Mouse (Mus musculus) layer of hippocampus, adult 8-10 months (tissue): Measurements from ENCODE around the gene Aarsd1. TPM values are rescaled to one million over a fixed set of nuclear protein-coding genes. Genes with fewer than 3 reads are reported as not detected.
"Not testable (repeated sequence)": the region's sequence is repeated elsewhere in the genome, so short reads cannot be mapped to it uniquely, and the experiment has no call there.

Experiments
- DNase-seq, 2 experiments: peaks; one replicate each; pipeline ENCODE4 v3.0.0; 2022; ENCODE audit warnings: low spot score in 2 of 2
- total RNA-seq, 4 experiments: library from RNA; stranded (reverse); gene quantifications; 2 replicates each; pipeline ENCODE4 v1.2.4; 2022

Gene Aarsd1
- total RNA-seq: 10 to 100 TPM; 47.6 to 54.3 (median 48.9) TPM

DNA sequence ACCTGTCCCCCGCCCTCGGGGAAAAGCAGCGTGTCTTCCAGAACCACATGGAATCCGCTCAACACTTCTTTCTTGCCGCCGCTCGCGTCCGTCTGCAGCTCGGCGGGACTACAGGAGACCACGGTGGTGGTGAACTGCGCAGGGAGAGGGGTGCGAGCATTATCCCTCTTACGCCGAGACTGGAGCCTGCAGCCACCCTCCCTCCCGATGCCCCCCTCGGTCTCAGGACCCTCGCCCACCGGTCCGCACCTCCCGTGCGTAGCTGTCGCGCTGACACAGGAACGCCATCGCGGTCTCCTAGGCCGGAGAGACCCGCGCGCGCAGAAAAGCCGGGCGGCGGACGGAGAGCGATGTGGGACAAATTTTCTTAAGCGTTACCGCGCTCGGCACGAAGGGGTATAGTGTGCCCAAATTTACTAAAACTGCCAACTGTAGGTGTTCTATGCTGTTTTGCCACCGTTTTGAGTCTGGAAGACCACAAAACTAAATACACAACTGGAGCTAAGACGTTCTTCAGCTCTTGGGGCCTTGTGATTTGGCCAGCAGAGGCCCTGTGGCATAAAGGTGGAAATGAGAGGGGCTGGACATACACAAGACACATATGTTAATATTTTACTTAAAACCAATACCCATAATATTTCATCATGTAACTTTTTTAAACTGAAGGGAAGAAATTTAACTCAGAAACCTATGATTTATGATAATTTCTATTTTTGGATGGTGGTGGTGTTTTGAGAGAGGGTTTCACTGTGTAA lies at the start of gene Aarsd1:
Gene Aarsd1, minus strand, starts transcription at position 515 of the 755 bp plus-strand sequence.
- DNase-seq: peak; percentile 74 to 88

DNA sequence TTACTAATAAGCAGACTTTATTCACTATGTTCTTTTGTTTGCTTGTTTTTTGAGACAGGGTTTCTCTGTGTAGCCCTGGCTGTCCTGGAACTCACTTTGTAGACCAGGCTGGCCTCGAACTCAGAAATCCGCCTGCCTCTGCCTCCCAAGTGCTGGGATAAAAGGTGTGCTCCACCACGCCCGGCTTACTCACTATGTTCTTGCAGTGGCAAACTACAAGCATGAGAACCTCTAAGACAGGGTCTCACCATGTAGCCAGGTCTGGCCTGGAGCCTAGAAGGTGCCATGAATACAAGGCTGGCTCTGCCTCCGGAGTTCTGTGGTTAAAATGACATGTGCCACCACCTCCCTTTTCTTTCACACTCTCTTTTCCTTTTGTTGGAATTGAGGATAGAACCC lies 49.1 kb upstream of the Aarsd1 start:
- not testable (repeated sequence) for DNase-seq

DNA sequence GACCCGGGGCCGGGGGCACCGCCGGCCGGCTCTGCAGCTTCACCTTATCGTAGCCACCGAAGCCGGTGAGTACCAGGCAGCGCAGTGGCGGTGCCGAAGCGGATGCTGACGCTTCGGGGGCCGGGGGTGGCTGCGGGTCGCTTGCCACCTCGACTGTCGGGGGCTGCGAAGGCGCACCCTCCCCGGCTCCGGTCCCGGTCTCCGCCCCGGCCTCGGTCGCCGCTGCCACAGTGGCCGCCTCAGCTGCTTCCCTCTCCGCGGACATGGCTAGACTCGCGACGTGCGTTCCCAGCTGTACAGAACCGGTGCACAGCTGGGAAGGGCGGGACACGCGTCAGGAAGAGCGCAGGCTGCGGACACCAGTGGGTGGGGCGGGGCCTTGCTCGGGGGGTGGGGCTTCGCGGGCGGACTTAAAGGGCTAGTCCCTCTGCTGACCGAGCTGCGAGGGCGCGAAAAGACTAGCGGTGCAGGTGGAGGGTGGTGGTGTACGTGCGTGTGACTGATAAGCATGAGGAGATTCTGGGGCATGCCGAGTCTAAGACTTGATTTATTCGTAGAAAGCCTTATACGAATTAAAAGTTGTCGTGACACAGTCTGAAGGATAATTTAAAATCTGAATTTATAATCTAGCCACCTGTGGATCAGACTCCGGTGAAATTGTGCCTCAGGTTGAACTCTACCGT lies 48.6 kb upstream of the Aarsd1 start, which contains the start of gene Vat1:
Gene Vat1, minus strand, starts transcription at position 362 of the 683 bp plus-strand sequence.
- no peak for DNase-seq

DNA sequence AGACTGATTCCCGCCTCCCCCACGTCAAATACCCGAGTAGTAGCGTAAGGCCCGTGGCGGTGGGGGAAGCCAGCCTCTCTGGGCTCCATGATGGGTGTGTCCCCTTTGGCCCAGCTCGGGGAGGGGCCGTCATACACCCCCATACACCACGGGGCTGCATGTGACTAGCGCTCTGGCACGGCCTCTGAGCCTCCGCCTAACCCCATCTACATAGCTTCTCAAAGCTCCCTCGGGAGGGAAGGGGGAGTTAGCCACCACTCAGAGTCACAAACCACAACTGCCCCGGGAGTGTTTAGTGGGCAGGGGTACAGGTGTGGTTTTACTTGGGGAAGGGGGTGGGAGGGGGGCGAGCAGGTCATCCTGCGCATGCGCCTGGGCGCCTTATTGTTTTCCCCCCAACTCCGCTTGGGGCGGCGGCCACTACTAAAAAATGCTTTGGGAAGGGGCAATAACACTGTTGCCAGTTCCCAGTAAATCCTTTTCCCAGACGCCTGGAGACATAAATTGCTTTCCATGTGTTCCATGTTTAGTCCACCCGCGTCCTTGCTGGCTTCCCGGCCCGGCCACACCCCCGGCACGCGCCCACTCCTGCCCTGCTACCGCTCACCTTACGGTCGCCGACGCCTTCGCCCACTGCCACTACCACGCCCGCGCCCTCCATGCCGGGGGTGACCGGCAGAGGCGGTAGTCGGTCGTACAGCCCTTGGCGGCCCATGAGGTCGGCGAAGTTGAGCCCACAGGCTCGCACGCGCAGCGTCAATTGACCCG lies 47.9 kb upstream of the Aarsd1 start:
- DNase-seq: no peak

DNA sequence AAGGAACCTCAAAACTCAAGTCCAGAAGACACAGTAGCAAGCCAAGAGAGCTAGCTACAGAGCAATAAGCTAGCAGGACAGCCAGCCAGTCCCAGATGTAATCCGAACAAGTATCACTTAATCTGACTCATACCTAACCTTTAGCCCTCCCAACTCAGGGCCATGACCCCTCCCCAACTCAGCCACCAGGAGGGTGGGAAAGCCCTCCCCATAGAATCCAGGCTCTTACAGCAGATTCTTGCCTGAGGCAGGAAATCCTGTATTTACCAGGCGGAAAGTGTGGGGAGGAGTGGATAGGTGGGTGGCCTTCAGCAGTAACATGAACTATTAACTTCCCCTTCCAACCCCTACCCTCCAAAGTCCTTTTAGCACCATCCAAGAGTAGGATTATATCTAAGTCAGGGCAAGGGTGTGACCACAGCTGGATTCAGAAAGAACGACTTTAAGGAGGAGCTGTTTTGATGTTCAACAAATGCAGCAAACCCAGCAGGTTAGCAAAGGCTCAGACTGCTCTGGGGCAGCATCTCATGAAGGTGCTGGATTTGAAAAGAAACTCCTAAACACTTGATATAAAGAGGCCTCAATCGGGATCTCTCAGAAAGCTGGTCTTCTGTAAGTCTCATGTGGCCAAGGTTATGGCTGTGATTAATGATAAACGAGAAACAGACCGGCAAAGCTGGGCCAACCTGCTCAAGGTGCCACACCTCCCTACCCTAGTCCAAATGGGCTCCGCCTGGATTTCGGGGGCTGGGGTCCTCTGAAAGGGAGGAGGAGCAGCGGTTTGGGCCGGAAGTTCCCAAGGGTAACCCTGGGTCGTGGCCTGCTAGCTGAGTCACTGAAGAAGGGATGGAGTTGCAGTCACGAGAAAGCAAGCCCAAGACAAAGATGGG lies 47.0 kb upstream of the Aarsd1 start, which contains the start of gene Rnd2:
Gene Rnd2, plus strand, starts transcription at position 789 of the 890 bp plus-strand sequence.
- DNase-seq: no peak

DNA sequence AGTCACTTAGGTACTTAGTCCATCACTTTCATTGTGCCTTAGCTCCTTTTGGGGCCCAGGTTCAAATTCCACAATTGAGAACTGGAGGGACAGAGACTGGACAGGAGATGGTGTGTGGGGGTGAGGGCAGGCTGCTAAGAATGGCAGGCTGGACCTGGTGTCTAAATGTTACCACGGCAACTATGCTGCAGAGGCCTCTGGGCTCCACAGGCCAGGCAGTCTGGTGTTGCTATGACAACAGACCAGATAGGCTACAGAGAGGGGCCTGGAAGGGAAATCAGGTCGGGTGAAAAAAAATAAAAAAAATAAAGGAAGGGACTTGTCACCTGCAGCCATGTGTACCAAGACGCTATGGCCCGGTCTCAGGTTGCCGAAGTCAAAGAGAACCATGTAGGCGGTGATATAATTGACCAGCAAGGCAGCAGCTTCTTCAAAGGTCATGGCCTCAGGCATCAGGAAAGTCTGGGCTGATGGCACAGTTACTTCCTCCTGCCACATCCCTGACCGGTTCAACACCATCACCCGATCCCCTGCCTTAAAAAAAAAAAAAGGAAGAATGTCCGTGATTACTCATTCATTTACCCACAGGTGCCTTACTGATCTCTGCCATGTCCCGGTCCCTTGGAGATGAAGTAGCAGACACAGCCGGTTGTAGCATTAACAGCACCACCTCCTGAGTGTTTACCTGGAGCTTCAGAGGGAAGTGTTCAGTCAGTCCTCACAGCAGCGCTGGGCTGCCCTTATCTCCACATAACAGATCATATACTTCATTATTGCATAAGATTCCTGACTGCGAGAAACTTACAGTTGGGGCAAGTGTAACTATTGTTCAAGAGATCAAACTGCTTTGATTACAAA lies 45.4 kb upstream of the Aarsd1 start:
- DNase-seq: no peak

DNA sequence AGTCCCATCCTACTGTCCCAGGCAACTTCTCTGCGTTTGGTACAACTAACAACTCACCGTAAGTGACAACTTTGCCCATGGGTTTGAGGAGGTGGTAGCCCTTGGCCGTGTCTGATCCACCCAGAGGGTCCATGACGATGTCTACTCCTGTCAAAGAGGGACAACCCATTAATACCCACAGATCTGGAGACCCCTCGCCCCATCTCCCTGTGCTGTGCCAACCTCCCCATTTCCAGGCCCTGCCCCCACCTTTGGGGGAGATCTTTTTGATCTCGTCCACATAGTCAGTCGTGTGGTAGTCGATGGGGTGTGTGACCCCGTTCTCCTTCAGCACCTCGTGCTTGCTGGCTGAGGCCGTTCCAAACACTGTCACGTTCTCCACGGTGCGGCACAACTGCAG lies 44.7 kb upstream of the Aarsd1 start:
- DNase-seq: no peak

DNA sequence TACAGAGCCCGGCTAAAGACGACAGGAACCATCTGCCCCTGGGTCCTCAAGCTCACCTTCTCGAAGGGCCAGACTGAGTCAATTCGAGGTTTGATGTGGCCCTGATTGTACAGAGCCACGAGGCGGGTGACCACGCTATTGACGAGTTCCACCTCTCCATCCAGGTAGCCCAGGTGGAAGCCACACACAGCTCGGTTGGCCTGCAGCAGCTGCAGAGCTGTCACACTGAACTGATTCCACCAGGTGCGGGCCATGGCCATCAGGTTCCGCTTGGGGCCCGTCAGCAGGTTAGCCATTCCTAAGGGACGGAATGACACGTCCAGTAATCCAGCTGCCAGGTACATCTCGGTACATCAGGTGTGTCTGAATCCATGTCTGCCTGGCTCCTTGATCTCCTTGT lies 42.9 kb upstream of the Aarsd1 start:
- DNase-seq: no peak

DNA sequence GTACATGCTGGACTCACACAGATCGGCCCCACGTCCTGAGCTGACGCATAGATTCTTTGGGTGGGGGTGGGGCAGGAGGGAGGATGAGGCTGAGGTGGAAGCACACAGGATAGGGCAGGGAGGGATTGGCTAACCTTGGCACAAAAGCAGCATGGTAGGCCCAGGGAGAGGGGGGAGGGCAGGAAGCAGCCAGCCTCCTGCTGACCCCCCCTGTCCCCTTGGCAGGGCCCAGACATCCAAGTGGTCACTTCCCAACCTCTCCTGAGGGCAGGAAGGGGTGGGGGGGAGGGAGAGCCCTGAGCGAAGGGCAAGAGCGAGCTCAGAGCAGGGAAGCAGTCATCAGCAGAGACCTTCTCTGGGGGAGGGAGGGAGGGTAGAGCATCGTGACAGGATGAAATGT lies 42.3 kb upstream of the Aarsd1 start:
- DNase-seq: no peak

DNA sequence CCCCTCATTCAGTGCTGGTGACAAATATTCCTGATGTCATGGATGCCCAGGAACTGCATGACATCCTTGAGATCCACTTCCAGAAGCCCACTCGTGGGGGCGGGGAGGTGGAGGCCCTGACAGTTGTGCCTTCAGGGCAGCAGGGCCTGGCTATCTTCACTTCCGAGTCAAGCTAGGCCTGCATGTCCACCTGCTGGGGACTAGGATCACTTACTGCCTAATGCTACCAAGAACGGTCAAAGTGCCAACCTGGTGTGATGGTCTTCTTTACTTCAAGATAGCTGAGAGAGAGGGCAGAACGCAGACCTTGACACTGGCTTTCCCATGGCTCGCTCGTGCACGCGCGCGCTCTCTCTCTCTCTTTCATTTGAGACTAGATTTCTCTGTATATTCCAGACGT lies 40.8 kb upstream of the Aarsd1 start:
- no peak for DNase-seq

DNA sequence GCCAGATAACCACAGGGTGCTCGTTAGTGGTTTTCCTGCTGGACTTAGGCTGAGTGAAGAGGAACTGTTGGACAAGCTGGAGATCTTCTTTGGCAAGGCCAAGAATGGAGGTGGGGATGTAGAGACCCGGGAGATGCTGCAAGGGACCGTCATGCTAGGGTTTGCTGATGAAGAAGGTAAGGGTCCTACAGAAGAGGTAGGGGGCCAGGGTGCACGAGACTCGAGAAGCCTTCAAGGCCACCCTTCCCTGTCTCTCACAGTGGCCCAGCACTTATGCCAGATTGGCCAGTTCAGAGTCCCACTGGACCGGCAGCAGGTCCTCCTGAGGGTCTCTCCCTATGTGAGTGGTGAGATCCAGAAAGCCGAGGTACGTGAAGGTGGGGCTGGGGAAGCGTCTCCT lies 40.2 kb upstream of the Aarsd1 start:
- no peak for DNase-seq

DNA sequence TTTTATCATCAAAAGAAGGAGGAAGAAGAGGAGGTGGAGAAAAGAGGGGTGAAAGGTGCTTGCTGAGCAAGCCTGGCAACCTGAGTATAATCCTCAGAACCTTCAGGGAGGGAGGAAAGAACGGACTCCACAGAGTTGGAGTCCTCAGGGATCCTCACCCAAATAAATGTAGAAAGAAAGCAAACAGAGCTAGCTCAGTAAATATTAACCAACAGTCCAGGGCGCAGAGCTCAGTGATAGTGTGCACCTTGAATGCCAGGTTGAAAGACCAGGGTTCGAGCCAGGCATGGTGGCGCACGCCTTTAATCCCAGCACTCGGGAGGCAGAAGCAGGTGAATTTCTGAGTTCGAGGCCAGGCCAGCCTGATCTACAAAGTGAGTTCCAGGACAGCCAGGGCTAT lies 38.2 kb upstream of the Aarsd1 start:
- no peak for DNase-seq

DNA sequence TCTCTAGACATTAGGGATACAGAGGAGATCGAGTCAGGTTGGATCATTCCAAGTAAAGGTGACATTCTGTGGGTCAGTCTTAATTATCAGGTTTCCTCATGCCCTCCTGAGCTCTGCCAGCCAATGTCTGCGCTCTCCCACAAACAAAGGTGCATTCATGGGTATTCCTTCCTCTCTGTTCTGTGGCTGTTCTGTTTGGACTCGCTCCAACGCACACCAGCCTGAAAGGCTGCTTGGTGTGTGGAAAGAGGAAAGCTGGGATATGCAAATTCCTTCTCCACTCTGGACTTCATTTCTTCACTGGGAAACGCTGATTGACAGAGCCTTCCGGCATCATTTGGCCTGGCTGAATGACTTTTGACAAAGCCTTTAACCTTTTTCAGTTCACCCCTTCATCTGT lies 37.3 kb upstream of the Aarsd1 start:
- no peak for DNase-seq

DNA sequence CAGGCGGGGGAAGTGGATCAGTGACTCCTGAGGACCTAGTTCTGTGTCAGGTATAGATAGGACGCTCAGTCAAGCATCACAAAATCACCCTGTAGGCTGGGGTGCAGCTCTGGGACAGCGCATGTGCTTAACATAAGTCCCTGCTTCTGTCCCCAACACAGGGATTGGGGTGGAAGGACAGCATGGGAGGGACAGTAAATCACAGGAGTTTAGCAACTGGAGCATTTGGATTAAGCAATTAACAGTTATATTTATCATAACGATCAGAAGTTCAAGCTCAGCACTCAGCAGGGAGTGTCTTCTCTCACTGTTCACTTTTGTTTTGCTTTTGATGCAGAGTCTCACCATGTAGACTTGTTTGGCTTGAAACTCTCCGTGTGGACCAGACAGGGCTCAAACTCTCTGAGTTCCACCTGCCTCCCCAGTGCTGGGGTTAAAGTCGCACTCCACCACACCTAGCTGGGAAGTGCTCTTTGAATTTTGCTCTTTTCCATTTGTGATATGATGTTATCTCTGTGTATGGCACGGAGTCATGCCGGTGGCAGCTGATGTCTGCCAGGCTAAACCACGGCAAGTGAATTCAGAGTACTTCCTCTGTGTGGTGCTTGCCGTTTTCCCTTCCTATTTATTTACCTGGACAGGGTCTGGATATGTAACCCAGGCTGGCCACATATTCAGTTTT lies 34.8 kb upstream of the Aarsd1 start:
- no peak for DNase-seq

DNA sequence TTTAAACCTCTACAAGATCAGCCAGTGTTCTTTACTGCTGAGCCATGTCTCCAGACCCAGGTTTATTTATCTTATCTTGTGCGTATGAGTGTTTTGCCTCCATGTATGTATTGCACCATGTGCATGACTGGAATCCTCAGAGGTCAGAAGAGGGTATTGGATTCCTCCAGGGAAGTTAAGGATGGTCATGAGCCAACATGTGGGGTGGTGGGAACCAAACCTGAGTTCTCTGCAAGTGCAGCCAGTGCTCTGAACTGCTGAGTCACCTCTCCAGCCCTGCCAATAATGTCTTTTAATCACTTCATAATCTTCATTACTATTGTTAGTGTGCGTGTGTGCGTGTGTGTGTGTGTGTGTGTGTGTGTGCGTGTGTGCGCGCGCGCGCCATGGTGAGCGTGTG lies 34.1 kb upstream of the Aarsd1 start:
- no peak for DNase-seq

DNA sequence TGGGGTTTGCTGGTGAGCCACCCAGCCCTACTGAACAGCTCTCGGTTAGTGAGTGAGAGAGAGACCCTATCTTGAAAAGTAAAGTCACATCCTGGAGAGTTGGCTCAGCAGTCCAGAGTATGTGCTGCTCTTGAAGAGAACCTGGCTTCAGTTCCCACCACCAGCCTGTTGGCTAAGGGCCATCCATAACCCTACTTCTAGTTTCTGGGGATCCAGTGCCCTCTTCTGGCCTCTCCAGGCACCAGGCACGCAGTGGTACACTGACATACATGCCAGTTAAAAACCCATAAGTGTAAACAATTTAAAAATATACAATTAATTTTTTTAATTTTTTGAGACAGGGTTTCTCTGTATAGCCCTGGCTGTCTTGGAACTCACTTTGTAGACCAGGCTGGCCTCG lies 33.0 kb upstream of the Aarsd1 start:
- DNase-seq: no peak

DNA sequence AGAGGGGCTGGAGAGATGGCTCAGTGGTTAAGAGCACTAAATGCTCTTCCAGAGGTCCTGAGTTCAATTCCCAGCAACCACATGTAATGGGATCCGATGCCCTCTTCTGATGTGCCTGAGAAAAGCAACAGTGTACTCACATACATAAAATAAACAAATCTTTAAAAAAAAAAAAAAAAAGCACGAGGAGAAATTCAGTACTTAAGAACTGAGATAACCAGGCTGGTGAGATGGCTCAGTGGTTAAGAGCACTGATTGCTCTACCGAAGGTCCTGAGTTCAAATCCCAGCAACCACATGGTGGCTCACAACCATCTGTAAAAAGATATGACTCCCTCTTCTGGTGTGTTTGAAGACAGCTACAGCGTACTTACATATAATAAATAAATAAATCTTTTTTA lies 32.2 kb upstream of the Aarsd1 start:
- DNase-seq: not testable (repeated sequence)

DNA sequence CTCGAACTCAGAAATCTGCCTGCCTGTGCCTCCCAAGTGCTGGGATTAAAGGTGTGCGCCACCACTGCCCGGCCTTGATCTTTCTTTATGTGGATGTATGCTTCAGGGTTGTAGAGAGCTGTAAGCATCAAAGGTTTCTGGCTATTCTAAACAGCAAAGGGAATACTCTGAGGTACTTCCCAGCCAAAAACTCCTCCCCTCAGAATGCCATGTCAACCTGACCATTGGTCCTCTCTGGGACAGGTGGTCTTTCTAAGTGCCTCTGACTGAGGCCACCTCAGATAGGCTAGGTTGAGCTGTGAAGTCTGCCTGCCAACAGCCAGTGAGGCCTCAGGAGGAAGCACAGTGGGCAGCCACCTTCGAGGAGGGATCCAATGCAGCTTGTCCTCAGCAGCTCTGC lies 31.5 kb upstream of the Aarsd1 start:
- DNase-seq: no peak

DNA sequence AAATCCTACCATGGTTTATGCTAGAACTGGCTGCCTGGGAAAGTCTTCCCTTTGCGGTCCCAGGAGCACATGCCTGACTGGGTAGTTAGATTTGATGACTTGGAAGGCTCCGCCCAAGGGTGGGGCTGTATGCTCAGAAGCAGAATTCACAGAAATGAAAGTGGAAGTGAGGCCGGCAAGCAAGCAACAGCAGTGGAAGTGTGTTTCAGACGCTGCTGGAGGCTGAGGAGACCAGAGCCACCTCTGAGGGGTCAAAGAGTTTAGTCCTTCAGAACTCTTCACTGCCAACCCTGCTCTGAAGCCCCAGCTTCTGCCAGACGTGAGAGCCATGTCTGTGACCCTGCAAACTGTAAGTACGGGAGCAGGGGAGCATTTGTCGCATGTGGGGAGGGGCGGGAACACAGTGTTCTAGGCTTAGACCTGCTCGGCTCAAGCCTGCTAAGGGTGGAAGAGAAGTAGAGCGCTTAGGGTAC lies 30.9 kb upstream of the Aarsd1 start, which contains the start of gene Ifi35:
Gene Ifi35, plus strand, starts transcription at position 134 of the 473 bp plus-strand sequence.
- no peak for DNase-seq
